Mouse (Mus musculus): ENCODE measurements around the gene Elp1. TPM values are rescaled to one million over a fixed set of nuclear protein-coding genes. Genes with fewer than 3 reads are reported as not detected.

Gene Elp1
- polyA plus RNA-seq, 1 experiment from 2014 or later = 24.3 TPM

GRCm38 (mm10) chr4:56771065-56771464 lies 31.1 kb downstream of the Elp1 start:
- no peak for DNase-seq (ENCODE audit: low spot score)

GRCm38 (mm10) chr4:56768913-56769312 lies 33.2 kb downstream of the Elp1 start:
- DNase-seq (ENCODE audit: low spot score) = no peak

GRCm38 (mm10) chr4:56767861-56768284 lies 34.3 kb downstream of the Elp1 start:
- DNase-seq (ENCODE audit: low spot score) = no peak

- DNase-seq (ENCODE audit: low spot score) = no peak
Measured at GRCm38 (mm10) chr4:56757693-56758092, 44.4 kb downstream of the Elp1 start.

- DNase-seq (ENCODE audit: low spot score) = no peak
Measured at GRCm38 (mm10) chr4:56756966-56757600, 45.0 kb downstream of the Elp1 start.

GRCm38 (mm10) chr4:56756021-56756420 lies 46.1 kb downstream of the Elp1 start:
- no peak for DNase-seq (ENCODE audit: low spot score)

- DNase-seq (ENCODE audit: low spot score) = no peak
Measured at GRCm38 (mm10) chr4:56747456-56747855, 54.7 kb downstream of the Elp1 start.

- DNase-seq (ENCODE audit: low spot score) = no peak
Measured at GRCm38 (mm10) chr4:56746345-56746744, 55.8 kb downstream of the Elp1 start.

GRCm38 (mm10) chr4:56743363-56744195 lies 58.6 kb downstream of the Elp1 start, which contains the start of gene Actl7a:
Gene Actl7a, plus strand, starts transcription at chr4:56743413.
- no peak for DNase-seq (ENCODE audit: low spot score)

- no peak for DNase-seq (ENCODE audit: low spot score)
Measured at GRCm38 (mm10) chr4:56742698-56743097, 59.4 kb downstream of the Elp1 start.

GRCm38 (mm10) chr4:56741041-56741493 lies 61.1 kb downstream of the Elp1 start, which contains the start of gene Actl7b:
Gene Actl7b, minus strand, starts transcription at chr4:56741443.
- DNase-seq (ENCODE audit: low spot score) = no peak

- DNase-seq (ENCODE audit: low spot score) = no peak
Measured at GRCm38 (mm10) chr4:56740611-56741010, 61.5 kb downstream of the Elp1 start.

- no peak for DNase-seq (ENCODE audit: low spot score)
Measured at GRCm38 (mm10) chr4:56740020-56740485, 62.1 kb downstream of the Elp1 start, which contains the start of gene Gm26657. Gene Gm26657, plus strand, starts transcription at chr4:56740070.

- DNase-seq (ENCODE audit: low spot score) = peak; percentile 13
Measured at GRCm38 (mm10) chr4:56725839-56726238, 76.3 kb downstream of the Elp1 start.

- DNase-seq (ENCODE audit: low spot score) = no peak
Measured at GRCm38 (mm10) chr4:56723237-56723636, 78.9 kb downstream of the Elp1 start.

GRCm38 (mm10) chr4:56722346-56722745 lies 79.8 kb downstream of the Elp1 start:
- DNase-seq (ENCODE audit: low spot score) = no peak

GRCm38 (mm10) chr4:56721469-56721868 lies 80.7 kb downstream of the Elp1 start:
- DNase-seq (ENCODE audit: low spot score) = peak; percentile 30

- DNase-seq (ENCODE audit: low spot score) = no peak
Measured at GRCm38 (mm10) chr4:56720403-56720802, 81.7 kb downstream of the Elp1 start.

- DNase-seq (ENCODE audit: low spot score) = no peak
Measured at GRCm38 (mm10) chr4:56719456-56719855, 82.7 kb downstream of the Elp1 start.

- DNase-seq (ENCODE audit: low spot score) = no peak
Measured at GRCm38 (mm10) chr4:56718573-56719442, 83.3 kb downstream of the Elp1 start.

GRCm38 (mm10) chr4:56717932-56718331 lies 84.2 kb downstream of the Elp1 start:
- DNase-seq (ENCODE audit: low spot score) = no peak
